Mouse (Mus musculus) heart, postnatal 36 days (tissue): ENCODE measurements around the gene Crtc1. TPM values are rescaled to one million over a fixed set of nuclear protein-coding genes. Genes with fewer than 3 reads are reported as not detected.
A peak's percentile ranks its signal among the peaks of the same experiment; 100 is the strongest.

ENCODE experiments used
- DNase-seq, 2 experiments: peaks; one replicate each; pipeline ENCODE4 v3.0.0; 2021 to 2022
- intact Hi-C: fragments of 180-260 bp; cut with DNase I; formaldehyde crosslinking; loops from one replicate; pipeline ENCODE4 v1.15.1; 2025
- total RNA-seq, 2 experiments: library from RNA; stranded (reverse); gene quantifications; 2 replicates each; pipeline ENCODE4 v1.2.3; 2021

Gene Crtc1
- total RNA-seq, 2 experiments from 2014 or later, result 8.2 to 9.8 TPM

DNA sequence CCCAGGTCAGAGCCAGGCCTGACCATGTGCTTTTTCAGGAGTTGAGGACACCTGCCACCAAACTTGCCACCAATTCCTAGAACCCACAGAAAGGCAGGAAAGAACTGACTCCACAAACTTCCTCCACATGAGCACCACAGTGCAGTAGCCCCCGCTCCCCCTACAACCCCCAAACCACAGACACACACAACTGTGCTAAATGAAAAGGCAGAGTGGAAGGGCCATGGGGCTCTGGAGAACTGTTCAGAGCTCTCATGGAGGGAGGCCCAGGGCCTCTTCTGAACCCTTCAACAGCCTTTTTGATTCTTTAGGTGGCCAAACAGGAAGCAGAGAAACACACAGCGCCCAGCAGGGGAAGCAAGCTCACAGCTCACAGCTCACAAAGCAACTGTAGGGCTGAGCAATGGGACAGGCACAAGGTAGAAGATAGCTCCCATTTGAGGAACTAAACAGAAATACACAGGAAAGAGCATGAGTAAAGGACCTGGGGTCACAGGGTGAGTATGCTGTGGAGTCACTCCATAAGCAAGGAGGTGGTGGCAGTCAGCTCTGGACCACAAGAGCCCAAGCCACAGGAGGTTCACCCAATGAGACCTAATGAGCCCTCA is 13.0 kb downstream of the Crtc1 start:
- no peak for DNase-seq
- intact Hi-C loops, result no loop called here

GRCm38 (mm10) chr8:70422722-70423121 is 16.7 kb downstream of the Crtc1 start:
- intact Hi-C loops, result no loop called here
- no peak for DNase-seq

- intact Hi-C loops, result no loop called here
- DNase-seq, result no peak
Observed at GRCm38 (mm10) chr8:70421349-70422104, 17.9 kb downstream of the Crtc1 start.

GRCm38 (mm10) chr8:70419879-70420643 is 19.3 kb downstream of the Crtc1 start:
- no peak for DNase-seq
- intact Hi-C loops, result no loop called here

DNA sequence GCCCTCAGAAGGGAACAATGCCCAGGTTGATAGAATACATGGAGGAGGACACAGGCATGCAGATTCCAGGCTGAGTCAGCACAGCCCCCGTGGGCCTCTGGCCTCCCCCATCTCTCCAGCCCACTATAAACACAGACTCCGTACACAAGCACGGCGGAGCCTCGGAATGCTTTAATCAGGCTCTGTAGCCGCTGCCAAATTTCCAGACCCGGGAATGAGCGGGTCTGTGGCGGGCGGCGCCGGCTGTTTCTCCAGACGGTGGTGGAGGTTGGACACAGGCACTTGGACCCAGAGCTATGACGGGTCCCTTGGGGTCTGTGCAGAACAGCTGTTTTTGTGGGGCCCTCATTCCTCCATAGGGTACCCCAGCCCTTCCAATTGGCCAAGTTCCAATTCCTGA is 20.4 kb downstream of the Crtc1 start:
- DNase-seq, result peak; percentile 12 to 31
- intact Hi-C loops, result no loop called here

GRCm38 (mm10) chr8:70417914-70418313 is 21.5 kb downstream of the Crtc1 start:
- intact Hi-C loops, result no loop called here

DNA sequence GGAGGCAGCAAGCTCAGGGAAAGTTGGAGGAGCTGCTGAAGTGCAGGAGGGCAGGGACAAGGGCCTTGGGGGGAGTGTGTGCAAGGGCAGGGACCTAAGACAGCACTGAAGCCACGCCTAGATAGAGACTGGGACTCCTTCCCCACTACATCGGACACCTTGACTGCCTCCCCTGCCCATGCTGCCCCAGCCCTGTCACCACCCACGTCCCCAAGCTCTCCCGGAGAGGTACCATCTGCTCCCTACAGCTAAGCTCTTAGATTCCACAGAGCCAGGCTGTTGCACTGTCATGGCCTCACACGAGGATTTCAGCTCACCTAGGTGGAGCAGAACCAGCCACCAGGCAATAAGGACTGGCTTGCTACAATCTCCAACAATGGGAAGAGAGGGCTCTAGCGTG is 22.4 kb downstream of the Crtc1 start:
- intact Hi-C loops, result no loop called here
- DNase-seq, result no peak

More at GRCm38 (mm10) chr8:70417914-70418313, 21.5 kb downstream of the Crtc1 start:
- DNase-seq, result no peak

DNA sequence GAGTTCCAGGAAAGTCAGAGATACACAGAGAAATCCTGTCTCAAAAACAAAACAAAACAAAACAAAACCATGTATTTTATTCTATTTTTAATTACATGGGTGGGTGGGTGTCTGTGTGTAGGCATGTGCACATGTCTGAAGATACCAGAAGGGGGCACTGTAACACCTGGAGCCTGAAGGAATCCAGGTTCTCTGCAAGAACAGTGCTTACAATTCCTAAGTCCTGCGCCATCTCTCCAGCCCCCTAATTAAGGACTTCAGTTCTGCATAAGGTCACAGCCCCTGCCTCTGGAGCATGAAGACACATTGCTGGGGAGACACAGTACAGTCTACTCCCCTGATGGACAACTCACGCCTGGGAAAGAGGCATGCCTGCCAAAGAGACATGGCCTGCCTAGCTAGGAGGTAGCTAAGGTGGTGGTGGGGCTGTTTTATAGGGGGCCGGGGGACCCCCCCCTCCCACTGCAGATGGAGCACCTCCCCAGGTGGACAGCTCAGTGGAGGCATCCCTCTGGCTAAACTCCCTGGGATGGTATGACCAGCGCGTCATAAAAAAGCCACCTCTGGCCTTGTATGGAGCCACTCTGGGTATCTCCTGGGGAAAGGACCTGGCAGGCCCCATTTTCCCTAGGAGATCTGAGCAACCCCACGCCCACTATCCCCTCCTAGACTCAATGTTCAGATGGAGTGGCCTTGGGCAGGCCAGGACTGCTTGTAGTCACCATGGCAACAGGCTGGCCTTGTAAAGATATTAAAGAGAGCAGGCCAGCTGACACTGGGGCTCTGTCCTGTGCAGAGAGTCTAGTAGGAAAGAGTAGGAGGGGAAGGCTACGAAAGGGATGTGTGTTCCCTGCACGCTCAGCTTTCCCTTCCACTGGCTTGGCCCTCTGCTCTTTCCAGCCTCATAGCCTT is 23.6 kb downstream of the Crtc1 start:
- DNase-seq, result no peak
- intact Hi-C loops, result loop anchor here (2.0 kb wide), 1 partner anchor 87 kb away; no protein-coding TSS in a partner anchor

- no peak for DNase-seq
- intact Hi-C loops, result loop anchor here (2.0 kb wide), 1 partner anchor 88 kb away; no protein-coding TSS in a partner anchor
Observed at GRCm38 (mm10) chr8:70414310-70414946, 25.0 kb downstream of the Crtc1 start.

GRCm38 (mm10) chr8:70410281-70410680 is 29.1 kb downstream of the Crtc1 start:
- intact Hi-C loops, result no loop called here

DNA sequence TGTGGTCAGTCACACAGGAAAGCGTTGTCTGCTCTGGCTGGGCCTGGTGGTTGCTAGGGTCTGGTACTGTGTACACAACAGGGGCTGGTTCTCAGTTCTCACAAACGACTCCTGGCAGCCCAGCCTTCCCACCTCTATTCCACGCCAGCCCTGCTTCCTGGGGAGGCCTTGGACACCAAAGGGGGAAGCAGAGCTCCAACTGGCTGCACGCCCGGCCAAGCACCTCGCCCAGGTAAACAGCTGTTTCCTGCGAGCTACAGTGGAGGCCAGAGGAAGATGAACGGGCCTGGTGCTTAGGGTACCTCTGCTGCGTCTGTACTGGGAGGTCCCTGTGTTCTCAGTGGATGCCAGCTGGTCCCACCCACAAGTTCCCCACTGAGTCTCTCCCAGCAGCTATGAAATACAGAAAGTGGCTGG is 29.9 kb downstream of the Crtc1 start:
- peak; percentile 23 to 33 for DNase-seq
- intact Hi-C loops, result no loop called here

More at GRCm38 (mm10) chr8:70410281-70410680, 29.1 kb downstream of the Crtc1 start:
- DNase-seq, result no peak

- intact Hi-C loops, result no loop called here
- no peak for DNase-seq
Observed at GRCm38 (mm10) chr8:70409019-70409418, 30.4 kb downstream of the Crtc1 start.

- intact Hi-C loops, result no loop called here
- no peak for DNase-seq
Observed at GRCm38 (mm10) chr8:70408301-70408700, 31.1 kb downstream of the Crtc1 start.

- intact Hi-C loops, result no loop called here
- DNase-seq, result no peak
Observed at GRCm38 (mm10) chr8:70406427-70407069, 32.8 kb downstream of the Crtc1 start.

DNA sequence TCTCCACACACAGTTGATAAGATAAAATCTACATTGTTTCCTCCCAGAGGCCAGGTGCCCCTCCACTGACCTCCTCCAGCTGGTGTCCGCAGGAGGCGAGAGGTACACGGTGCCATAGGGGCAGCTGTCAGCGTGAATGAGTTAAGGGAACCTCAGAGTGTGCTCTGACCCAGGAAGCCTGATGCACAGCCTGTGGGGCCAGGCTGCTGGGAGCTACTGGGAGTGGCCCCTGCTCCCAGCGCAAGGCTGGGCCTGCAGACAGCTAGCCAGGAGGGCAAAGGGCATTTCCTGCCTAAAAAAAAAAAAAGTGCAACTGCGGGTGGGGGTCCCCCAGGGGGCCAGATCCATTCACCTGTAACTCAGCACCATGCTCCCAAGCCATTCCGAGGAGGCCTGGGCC is 34.2 kb downstream of the Crtc1 start:
- intact Hi-C loops, result no loop called here
- DNase-seq, result no peak

DNA sequence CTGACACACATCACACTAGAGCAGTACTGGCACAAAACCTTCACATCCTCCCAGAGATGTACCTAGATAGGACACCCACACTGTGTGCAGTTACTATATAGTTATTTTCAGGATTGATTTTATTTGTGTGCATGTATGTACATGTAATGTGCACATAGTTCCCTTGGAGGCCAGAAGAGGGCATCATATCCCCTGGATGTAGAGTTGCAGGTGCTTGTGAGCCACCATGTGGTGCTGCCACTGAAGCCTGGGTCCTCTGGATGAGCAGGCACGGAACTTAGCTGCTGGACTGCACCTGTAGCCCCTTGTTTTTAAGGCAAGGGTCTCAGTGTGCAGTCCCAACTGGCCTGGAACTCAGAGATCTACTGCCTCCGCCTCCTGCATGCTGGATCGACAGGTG is 35.2 kb downstream of the Crtc1 start:
- intact Hi-C loops, result no loop called here

DNA sequence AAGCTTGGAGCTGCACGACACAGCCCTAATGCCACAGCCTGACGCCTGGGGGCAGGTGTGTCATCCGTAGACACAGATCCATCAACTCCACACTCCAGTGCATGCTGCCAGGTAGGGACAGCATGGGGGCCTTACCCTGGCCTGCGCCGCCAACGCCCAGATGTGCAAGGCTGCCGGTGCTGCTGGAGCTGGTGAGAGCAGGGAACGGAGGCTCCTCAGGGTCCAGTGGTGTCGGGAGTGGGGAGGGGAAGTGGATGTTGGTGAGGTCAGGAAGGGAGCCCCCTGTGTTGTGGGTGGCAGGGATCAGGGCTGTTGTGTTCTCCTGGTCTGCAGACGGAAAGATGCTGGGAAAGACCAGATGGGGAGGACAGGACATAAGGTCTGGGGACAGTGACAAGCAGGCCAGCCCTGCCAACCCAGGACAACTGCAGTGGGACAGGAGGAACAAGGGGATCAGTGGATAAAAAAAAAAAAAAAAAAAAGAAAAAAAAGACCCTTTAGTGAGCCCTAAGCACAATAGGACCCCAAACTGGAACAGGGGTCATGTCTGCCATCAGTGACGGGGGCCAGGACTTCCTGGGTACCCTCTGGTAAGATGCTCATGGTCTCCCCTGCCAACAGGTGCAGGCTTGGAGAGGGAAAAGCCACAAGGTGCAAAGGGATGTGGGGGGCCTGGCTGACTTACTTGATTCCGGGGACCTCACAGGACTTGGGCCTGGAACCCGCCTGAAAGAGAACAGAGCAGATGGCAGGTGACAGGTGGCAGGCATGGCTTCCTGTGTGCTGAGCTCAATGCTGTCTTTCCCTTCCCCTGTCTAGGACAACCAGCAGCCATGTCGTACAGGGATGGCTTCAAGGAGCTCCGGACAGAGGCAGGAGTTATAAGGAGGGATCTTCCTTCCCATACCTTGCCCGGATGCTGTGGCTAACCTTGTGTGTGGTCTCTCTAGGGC is 41.5 kb downstream of the Crtc1 start:
- DNase-seq, result no peak
- intact Hi-C loops, result no loop called here

More for the DNA sequence above, 35.2 kb downstream of the Crtc1 start:
- DNase-seq, result no peak

DNA sequence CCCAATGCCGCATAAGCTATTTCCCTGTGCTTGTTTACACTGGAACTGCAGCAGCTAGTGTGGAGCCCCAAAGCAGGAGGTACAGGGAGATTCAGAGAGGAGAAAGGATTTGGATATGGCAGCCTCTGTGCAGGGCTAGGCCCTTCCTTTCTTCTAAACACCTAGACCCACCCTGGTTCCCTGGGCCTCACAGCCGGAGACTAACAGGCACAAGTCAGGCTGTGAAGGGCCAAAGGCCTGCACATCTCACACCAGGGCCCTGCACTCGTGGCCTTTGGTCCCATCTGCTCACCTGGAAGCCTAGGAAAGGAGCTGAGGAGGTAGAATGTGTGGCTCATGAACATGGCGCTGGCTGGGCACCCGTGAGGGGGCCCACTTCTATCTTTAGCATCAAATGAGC is 43.2 kb downstream of the Crtc1 start:
- intact Hi-C loops, result no loop called here
- DNase-seq, result no peak
